ENCODE assay signal across 9 mouse cellular contexts in the genomic region with DNA sequence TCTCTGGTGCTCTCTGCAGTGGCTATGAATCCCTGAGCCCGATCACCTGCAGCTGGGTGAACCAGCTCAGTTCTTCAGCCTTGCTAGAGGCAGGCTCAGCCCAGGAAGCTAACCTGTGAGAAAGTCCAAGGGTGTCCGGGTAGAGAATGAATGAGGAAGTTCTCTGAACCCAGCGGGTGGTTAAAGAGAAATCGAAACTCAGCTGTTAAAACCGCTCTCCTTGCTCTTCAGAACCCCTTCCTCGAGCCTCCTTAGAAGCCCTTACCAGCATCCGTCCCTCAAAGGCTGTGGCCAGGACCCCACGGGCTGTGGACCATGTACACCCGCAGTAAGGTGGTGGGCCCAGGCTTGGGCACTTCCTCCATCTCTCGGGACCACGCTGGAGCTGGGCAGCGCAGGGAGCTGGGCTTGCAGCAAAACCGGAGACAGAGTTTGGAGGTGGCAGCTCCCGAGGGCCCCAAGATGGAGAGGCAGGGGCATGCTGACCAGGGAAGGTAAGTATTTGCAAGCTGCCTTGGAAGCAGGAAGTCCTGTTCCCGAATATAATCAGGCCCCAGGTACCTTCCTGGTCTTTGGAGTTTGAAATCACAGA. TPM values are rescaled to one million over a fixed set of nuclear protein-coding genes. Genes with fewer than 3 reads are reported as not detected.
DNase-seq lines count a peak whose midpoint lies in the region; ATAC-seq and TF ChIP-seq lines count a peak whose summit lies in the region.
"Had no signal": no experiment of that assay in that cellular context is flagged by ENCODE, and none has a peak within 500 bp of the region (broad histone marks: within the 10 kb centered on the region; RNA-seq: fewer than 3 reads in every experiment).

TSS of gene Epsti1 (plus strand) at position 69 of the 592 bp plus-strand sequence.

- ATAC-seq in activated CD4-positive, CD25-positive, alpha-beta regulatory T cell, adult 4 months, result peak; percentile 87
- no peak for ATAC-seq in kidney, postnatal 0 days (replicated peaks; ENCODE audit: low FRiP score, low read depth)
- ATAC-seq in monocyte, adult 5-6 weeks (replicated peaks; ENCODE audit: insufficient number of reproducible peaks, low FRiP score, low TSS enrichment, poor library complexity, severe bottlenecking), result peak; percentile 76
- ATAC-seq in midbrain, embryonic 14.5 days (ENCODE audit: low FRiP score, low TSS enrichment), result no peak
- no peak for ATAC-seq in hindbrain, embryonic 11.5 days (ENCODE audit: low FRiP score)

- peak within 1 kb of the TSS; percentile 14; the same call in 1 of the 2 replicates for H3K4me3 ChIP-seq in kidney, postnatal 0 days (replicated peaks; ENCODE audit: low read depth, low read length)
- H3K4me3 ChIP-seq in midbrain, embryonic 14.5 days (replicated peaks; ENCODE audit: low read depth, low read length), result no peak within 1 kb of the TSS
- H3K4me3 ChIP-seq in hindbrain, embryonic 11.5 days (ENCODE audit: low read depth, low read length), result no peak within 1 kb of the TSS
- H3K4me3 ChIP-seq: embryonic facial prominence, embryonic 13.5 days had no signal

- TF ChIP-seq CTCF in kidney, postnatal 0 days (IDR thresholded peaks at IDR 0.05; ENCODE audit: low read depth), result no peak

- WGBS in kidney, postnatal 0 days, result 47% methylated on average over 15 of the region's 15 CpGs
- 71% methylated on average over 15 of the region's 15 CpGs for WGBS in midbrain, embryonic 14.5 days
- WGBS in hindbrain, embryonic 11.5 days, result 60% methylated on average over 15 of the region's 15 CpGs

- peak within 1 kb of the TSS; percentile 41 for H3K4me2 ChIP-seq in kidney, postnatal 0 days (ENCODE audit: low read length)
- H3K4me2 ChIP-seq in midbrain, embryonic 14.5 days (ENCODE audit: low read length), result no peak within 1 kb of the TSS
- no peak within 1 kb of the TSS for H3K4me2 ChIP-seq in hindbrain, embryonic 11.5 days (replicated peaks; ENCODE audit: low read depth, low read length)
- H3K4me2 ChIP-seq: embryonic facial prominence, embryonic 13.5 days had no signal

- no peak within 1 kb of the TSS for H3K27ac ChIP-seq in kidney, postnatal 0 days
- no peak within 1 kb of the TSS for H3K27ac ChIP-seq in midbrain, embryonic 14.5 days (replicated peaks; ENCODE audit: low read depth, low read length)
- no peak within 1 kb of the TSS for H3K27ac ChIP-seq in hindbrain, embryonic 11.5 days (ENCODE audit: low read depth, low read length)
- H3K27ac ChIP-seq: embryonic facial prominence, embryonic 13.5 days had no signal

- 0 out of 2 replicates have a peak within 1 kb of the TSS, but pooled peaks have one; percentile 23 for H3K9ac ChIP-seq in kidney, postnatal 0 days (ENCODE audit: low read depth, low read length)
- no peak within 1 kb of the TSS for H3K9ac ChIP-seq in midbrain, embryonic 14.5 days (replicated peaks; ENCODE audit: low read length)
- no peak within 1 kb of the TSS for H3K9ac ChIP-seq in hindbrain, embryonic 11.5 days (ENCODE audit: low read depth, low read length)
- H3K9ac ChIP-seq: embryonic facial prominence, embryonic 13.5 days had no signal

- no peaks in the 10 kb centered on the region for H3K27me3 ChIP-seq in kidney, postnatal 0 days (ENCODE audit: insufficient read depth, low read length)
- no peaks in the 10 kb centered on the region for H3K27me3 ChIP-seq in midbrain, embryonic 14.5 days (ENCODE audit: control insufficient read depth, insufficient read depth, low read length)
- no peaks in the 10 kb centered on the region for H3K27me3 ChIP-seq in hindbrain, embryonic 11.5 days (ENCODE audit: control insufficient read depth, insufficient read depth, low read length)
- H3K27me3 ChIP-seq: embryonic facial prominence, embryonic 13.5 days had no signal

- no peaks in the 10 kb centered on the region for H3K36me3 ChIP-seq in kidney, postnatal 0 days (ENCODE audit: insufficient read depth, low read length)
- no peaks in the 10 kb centered on the region for H3K36me3 ChIP-seq in midbrain, embryonic 14.5 days (ENCODE audit: control insufficient read depth, insufficient read depth, low read length)
- no peaks in the 10 kb centered on the region for H3K36me3 ChIP-seq in hindbrain, embryonic 11.5 days (ENCODE audit: control insufficient read depth, insufficient read depth, low read length)
- H3K36me3 ChIP-seq: embryonic facial prominence, embryonic 13.5 days had no signal

- H3K9me3 ChIP-seq in kidney, postnatal 0 days (replicated peaks; ENCODE audit: low read length), result 0 out of 2 replicates have a peak, but pooled peaks cover 3% of the 10 kb centered on the region
- no peaks in the 10 kb centered on the region for H3K9me3 ChIP-seq in midbrain, embryonic 14.5 days (ENCODE audit: control insufficient read depth, low read length)
- H3K9me3 ChIP-seq in hindbrain, embryonic 11.5 days (ENCODE audit: control insufficient read depth, low read length), result no peaks in the 10 kb centered on the region
- H3K9me3 ChIP-seq: embryonic facial prominence, embryonic 13.5 days had no signal

- no peaks in the 10 kb centered on the region for H3K4me1 ChIP-seq in kidney, postnatal 0 days (replicated peaks; ENCODE audit: insufficient read depth, low read length)
- no peaks in the 10 kb centered on the region for H3K4me1 ChIP-seq in midbrain, embryonic 14.5 days (ENCODE audit: control insufficient read depth, insufficient read depth, low read length)
- H3K4me1 ChIP-seq in hindbrain, embryonic 11.5 days (replicated peaks; ENCODE audit: control insufficient read depth, insufficient read depth, low read length), result no peaks in the 10 kb centered on the region
- H3K4me1 ChIP-seq: embryonic facial prominence, embryonic 13.5 days had no signal

- DNase-seq in adrenal gland, adult (ENCODE audit: inconsistent age in 2 of 2, low spot score in 1 of 2), result peak; percentile 6 to 55
- no peak for DNase-seq in adrenal gland, postnatal 25 days
- DNase-seq in kidney, postnatal 0 days (ENCODE audit: low spot score), result no peak
- no peak for DNase-seq in embryo, embryonic 10 days (ENCODE audit: low spot score)
- DNase-seq in midbrain, embryonic 14.5 days, result no peak
- no peak for DNase-seq in hindbrain, embryonic 11.5 days (ENCODE audit: low spot score)

RNA-seq across cellular contexts. Expression of gene Epsti1, which starts in this region (rescaled TPM):
- total RNA-seq in adrenal gland, postnatal 25 days (2021), result 0.48 and 1.5 TPM in 2 replicates
- 100 to 1,000 TPM; 153 to 156 TPM for polyA plus RNA-seq in activated CD4-positive, CD25-positive, alpha-beta regulatory T cell, adult 4 months (2017; shearing (Covaris generic))
- polyA plus RNA-seq in kidney, postnatal 0 days (2015; fragmentation: Nextera tagmentation; extraction: Ambion mirVana), result 3.4 and 3.8 TPM in 2 replicates
- total RNA-seq in monocyte, adult 5-6 weeks (2017), result 346 to 503 TPM (median 357 TPM) in 3 replicates
- polyA plus RNA-seq in midbrain, embryonic 14.5 days (2014; fragmentation: Nextera tagmentation; extraction: Ambion mirVana), result 1.5 TPM in 1 of 2 replicates, not detected in the other
- polyA plus RNA-seq in hindbrain, embryonic 11.5 days (2014; fragmentation: Nextera tagmentation; extraction: Ambion mirVana), result 0.23 and 0.31 TPM in 2 replicates

Comparison
In these comparisons a context has a peak if more than half of its experiments do, and no peak if none do; other contexts are left out.
1. RNA of gene Epsti1 (total RNA-seq): 346 to 503 TPM in monocyte, adult 5-6 weeks; 0.48 to 1.5 TPM in adrenal gland, postnatal 25 days; every median in the first group is over 100 times any median in the second.
2. RNA of gene Epsti1 (polyA plus RNA-seq): 153 to 156 TPM in activated CD4-positive, CD25-positive, alpha-beta regulatory T cell, adult 4 months; 3.4 to 3.8 TPM in kidney, postnatal 0 days, 1.5 TPM in midbrain, embryonic 14.5 days and 0.23 to 0.31 TPM in hindbrain, embryonic 11.5 days; every median in the first group is over 10 times any median in the second.
3. DNase-seq: peak in adrenal gland, adult (2 of 2); none in adrenal gland, postnatal 25 days (single experiment), kidney, postnatal 0 days (single experiment), embryo, embryonic 10 days (single experiment), midbrain, embryonic 14.5 days (single experiment) and hindbrain, embryonic 11.5 days (single experiment).
4. ATAC-seq: peak in activated CD4-positive, CD25-positive, alpha-beta regulatory T cell, adult 4 months (single experiment) and monocyte, adult 5-6 weeks (single experiment); none in kidney, postnatal 0 days (single experiment), midbrain, embryonic 14.5 days (single experiment) and hindbrain, embryonic 11.5 days (single experiment).